Mouse (Mus musculus): ENCODE data around the gene 2810459M11Rik.

The 2810459M11Rik gene

DNA sequence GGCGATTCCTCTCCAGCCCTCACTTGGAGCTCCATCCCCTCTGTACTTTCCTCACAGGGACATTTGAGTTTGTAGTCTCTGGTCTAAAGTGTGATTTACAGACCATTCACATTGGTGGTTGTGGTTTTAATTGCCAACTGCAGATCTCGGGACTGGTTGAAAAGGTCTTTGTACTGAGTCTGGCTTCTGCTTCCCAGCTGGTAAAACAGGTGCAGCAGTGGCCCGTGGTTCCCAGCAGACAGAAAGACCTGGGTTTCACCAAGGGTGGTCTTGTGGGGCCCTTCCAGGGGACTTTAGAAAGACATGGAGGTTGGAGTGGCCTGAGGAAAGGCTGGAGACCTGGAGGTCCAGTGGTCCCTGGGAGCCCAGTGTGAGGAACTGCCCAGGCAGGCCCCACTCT lies 9.3 kb downstream of the 2810459M11Rik start:
- no peak for DNase-seq

- DNase-seq = no peak
Measured at GRCm38 (mm10) chr1:86056284-86056683, 10.6 kb downstream of the 2810459M11Rik start.

- peak; percentile 98 for DNase-seq
Measured at GRCm38 (mm10) chr1:86058856-86059769, 13.4 kb downstream of the 2810459M11Rik start.

GRCm38 (mm10) chr1:86062523-86062922 lies 16.9 kb downstream of the 2810459M11Rik start:
- DNase-seq = no peak

DNA sequence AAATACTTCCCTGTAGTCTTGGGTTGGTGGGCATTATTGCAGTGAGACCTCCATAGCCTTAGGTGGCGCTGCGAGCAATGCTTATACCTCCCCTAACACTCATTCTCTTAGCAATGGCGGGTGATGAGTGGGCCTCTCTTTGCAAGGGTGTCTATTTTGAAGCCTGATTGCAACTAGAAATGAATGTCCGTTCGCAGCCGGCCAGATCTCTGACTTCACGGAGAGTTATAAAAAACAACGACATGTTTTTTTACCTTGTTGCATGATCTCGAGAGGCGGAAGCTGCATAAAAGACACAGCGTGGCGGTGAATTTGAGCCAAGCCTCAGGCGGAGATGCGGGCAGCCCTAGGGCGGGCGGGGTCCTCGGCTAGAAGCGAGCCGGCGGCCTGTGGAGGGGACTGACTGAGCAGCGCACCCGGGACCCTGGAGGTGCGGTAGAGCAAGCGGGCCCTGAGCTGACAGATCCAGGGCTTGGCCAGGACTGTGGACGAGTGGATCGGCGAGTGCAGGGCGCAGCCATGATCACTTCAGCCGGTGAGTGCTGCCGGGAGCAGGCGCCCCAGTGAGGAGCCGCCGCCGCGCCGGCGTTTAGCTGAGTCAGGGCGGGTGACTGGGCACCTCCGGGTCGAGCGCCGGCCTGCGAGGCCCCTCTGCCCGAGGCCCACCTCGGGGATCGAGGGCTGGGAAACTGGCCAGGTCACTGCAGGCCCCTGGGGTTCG lies 18.8 kb downstream of the 2810459M11Rik start, which contains the start of gene Psmd1:
Gene Psmd1, plus strand, starts transcription at position 117 of the 721 bp plus-strand sequence.
- DNase-seq = peak; percentile 94

DNA sequence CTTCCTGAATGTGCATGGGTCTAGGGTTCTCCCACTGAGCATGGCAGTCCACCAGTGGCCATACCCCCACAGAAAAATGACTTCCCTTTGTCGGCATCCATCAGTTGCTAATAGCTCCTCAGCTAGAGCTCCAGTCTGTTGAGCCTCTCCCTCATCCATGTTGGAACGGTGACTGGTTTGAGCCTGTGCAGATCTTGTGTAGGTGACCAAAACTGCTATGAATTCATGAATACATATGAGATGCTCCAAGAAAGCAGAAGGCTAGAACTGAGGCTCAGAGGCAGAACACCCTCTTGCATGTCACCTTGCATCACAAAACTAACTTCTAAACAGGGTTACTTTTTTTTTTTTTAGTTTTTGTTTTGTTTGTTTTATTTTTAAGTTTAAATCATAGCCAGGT lies 30.9 kb downstream of the 2810459M11Rik start:
- no peak for DNase-seq

DNA sequence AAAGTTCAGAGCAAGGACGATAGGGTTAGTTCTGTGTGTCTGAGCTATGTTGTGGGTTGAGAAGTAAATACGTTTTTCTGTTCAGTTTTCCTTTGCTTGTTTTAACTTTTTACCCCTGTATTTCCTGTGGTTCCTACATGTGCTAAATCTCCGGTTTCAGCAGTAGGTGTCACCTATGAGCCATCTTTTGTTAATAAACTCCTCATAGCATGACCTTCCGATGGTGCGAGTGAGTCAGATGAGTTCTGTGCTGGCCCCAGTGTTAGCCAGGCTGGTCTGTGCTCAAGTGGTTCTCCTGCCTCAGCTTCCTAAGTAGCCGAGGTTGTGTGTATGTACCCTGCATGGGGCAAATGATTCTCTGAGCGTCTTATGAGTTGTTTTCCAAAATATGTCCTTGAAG lies 48.8 kb downstream of the 2810459M11Rik start:
- DNase-seq = no peak

- DNase-seq = no peak
Measured at GRCm38 (mm10) chr1:86105054-86105453, 59.4 kb downstream of the 2810459M11Rik start.
